Mouse (Mus musculus): ENCODE measurements at regions not wholly inside any gene's neighbourhood (a gene's known extent, or its start where the extent isn't known, plus 50 kb on each side); places are given as distances from the start of the nearest gene placed in this dataset.

GRCm38 (mm10) chr15:38584425-38584824, 1159.1 kb downstream of the 4930447A16Rik start:
- H3K4me1 ChIP-seq (ENCODE audit: control insufficient read depth, low read depth, low read length): no peaks in the 10 kb centered on the region
- no peak overlapping the region for H3K27ac ChIP-seq (ENCODE audit: low read length)
- 70% methylated on average over 6 of the region's 6 CpGs for WGBS (ENCODE audit: insufficient replicate concordance)
- no peaks in the 10 kb centered on the region for H3K9me3 ChIP-seq (replicated peaks; ENCODE audit: control insufficient read depth, low read length)
- ATAC-seq (ENCODE audit: low read depth): no peak
- H3K4me3 ChIP-seq (ENCODE audit: low read depth, low read length): no peak overlapping the region
- no peak overlapping the region for H3K9ac ChIP-seq (ENCODE audit: low read depth, low read length)
- no peak overlapping the region for H3K4me2 ChIP-seq (ENCODE audit: low read depth, low read length)
- H3K27me3 ChIP-seq (ENCODE audit: control insufficient read depth, insufficient read depth, low read depth, low read length): no peaks in the 10 kb centered on the region; the same call in 1 of the 2 replicates
- no peaks in the 10 kb centered on the region for H3K36me3 ChIP-seq (ENCODE audit: control insufficient read depth, insufficient read depth)

- no peaks in the 10 kb centered on the region; the same call in 1 of the 2 replicates for H3K27me3 ChIP-seq (ENCODE audit: control insufficient read depth, insufficient read depth, low read depth, low read length)
- no peaks in the 10 kb centered on the region for H3K36me3 ChIP-seq (ENCODE audit: control insufficient read depth, insufficient read depth)
- ATAC-seq (ENCODE audit: low read depth): no peak
- no peaks in the 10 kb centered on the region for H3K4me1 ChIP-seq (ENCODE audit: control insufficient read depth, low read depth, low read length)
- no peak overlapping the region for H3K4me2 ChIP-seq (ENCODE audit: low read depth, low read length)
- H3K9me3 ChIP-seq (replicated peaks; ENCODE audit: control insufficient read depth, low read length): no peaks in the 10 kb centered on the region
- H3K27ac ChIP-seq (ENCODE audit: low read length): no peak overlapping the region
- no peak overlapping the region for H3K9ac ChIP-seq (ENCODE audit: low read depth, low read length)
- WGBS (ENCODE audit: insufficient replicate concordance): 82% methylated on average over 4 of the region's 4 CpGs
- no peak overlapping the region for H3K4me3 ChIP-seq (ENCODE audit: low read depth, low read length)
Observed at GRCm38 (mm10) chr15:38585610-38586009, 1160.3 kb downstream of the 4930447A16Rik start.

- WGBS (ENCODE audit: insufficient replicate concordance): 70% methylated on average over 10 of the region's 10 CpGs
- no peak overlapping the region for H3K9ac ChIP-seq (ENCODE audit: low read depth, low read length)
- no peaks in the 10 kb centered on the region for H3K4me1 ChIP-seq (ENCODE audit: control insufficient read depth, low read depth, low read length)
- no peak overlapping the region for H3K4me3 ChIP-seq (ENCODE audit: low read depth, low read length)
- no peaks in the 10 kb centered on the region; the same call in 1 of the 2 replicates for H3K27me3 ChIP-seq (ENCODE audit: control insufficient read depth, insufficient read depth, low read depth, low read length)
- no peaks in the 10 kb centered on the region for H3K9me3 ChIP-seq (replicated peaks; ENCODE audit: control insufficient read depth, low read length)
- no peak for ATAC-seq (ENCODE audit: low read depth)
- no peaks in the 10 kb centered on the region for H3K36me3 ChIP-seq (ENCODE audit: control insufficient read depth, insufficient read depth)
- H3K4me2 ChIP-seq (ENCODE audit: low read depth, low read length): no peak overlapping the region
- no peak overlapping the region for H3K27ac ChIP-seq (ENCODE audit: low read length)
Observed at GRCm38 (mm10) chr15:38586594-38586993, 1161.2 kb downstream of the 4930447A16Rik start.

- H3K4me1 ChIP-seq (ENCODE audit: control insufficient read depth, low read depth, low read length): no peaks in the 10 kb centered on the region
- no peaks in the 10 kb centered on the region for H3K9me3 ChIP-seq (replicated peaks; ENCODE audit: control insufficient read depth, low read length)
- no peak overlapping the region for H3K4me2 ChIP-seq (ENCODE audit: low read depth, low read length)
- no peaks in the 10 kb centered on the region; the same call in 1 of the 2 replicates for H3K27me3 ChIP-seq (ENCODE audit: control insufficient read depth, insufficient read depth, low read depth, low read length)
- ATAC-seq (ENCODE audit: low read depth): no peak
- no peak overlapping the region for H3K4me3 ChIP-seq (ENCODE audit: low read depth, low read length)
- no peak overlapping the region for H3K9ac ChIP-seq (ENCODE audit: low read depth, low read length)
- 58% methylated on average over 5 of the region's 5 CpGs for WGBS (ENCODE audit: insufficient replicate concordance)
- H3K36me3 ChIP-seq (ENCODE audit: control insufficient read depth, insufficient read depth): no peaks in the 10 kb centered on the region
- H3K27ac ChIP-seq (ENCODE audit: low read length): no peak overlapping the region
Observed at GRCm38 (mm10) chr15:38588268-38588667, 1162.9 kb downstream of the 4930447A16Rik start.

- ATAC-seq (ENCODE audit: low read depth): no peak
- Histone ChIP-seq H3K9ac (ENCODE audit: low read depth, low read length) (no peak overlapping the region), H3K27ac (ENCODE audit: low read length) (no peak overlapping the region), H3K36me3 (ENCODE audit: control insufficient read depth, insufficient read depth) (no peaks in the 10 kb centered on the region), H3K9me3 (replicated peaks; ENCODE audit: control insufficient read depth, low read length) (no peaks in the 10 kb centered on the region), H3K27me3 (ENCODE audit: control insufficient read depth, insufficient read depth, low read depth, low read length) (no peaks in the 10 kb centered on the region; the same call in 1 of the 2 replicates), H3K4me3 (ENCODE audit: low read depth, low read length) (no peak overlapping the region), H3K4me2 (ENCODE audit: low read depth, low read length) (no peak overlapping the region), H3K4me1 (ENCODE audit: control insufficient read depth, low read depth, low read length) (no peaks in the 10 kb centered on the region)
- 44% methylated on average over 2 of the region's 2 CpGs for WGBS (ENCODE audit: insufficient replicate concordance)
Observed at GRCm38 (mm10) chr15:38589010-38589409, 1163.7 kb downstream of the 4930447A16Rik start.

- H3K9me3 ChIP-seq (replicated peaks; ENCODE audit: control insufficient read depth, low read length): no peaks in the 10 kb centered on the region
- no peak overlapping the region for H3K4me2 ChIP-seq (ENCODE audit: low read depth, low read length)
- H3K9ac ChIP-seq (ENCODE audit: low read depth, low read length): no peak overlapping the region
- WGBS (ENCODE audit: insufficient replicate concordance): 77% methylated on average over 5 of the region's 5 CpGs
- H3K36me3 ChIP-seq (ENCODE audit: control insufficient read depth, insufficient read depth): no peaks in the 10 kb centered on the region
- H3K27ac ChIP-seq (ENCODE audit: low read length): no peak overlapping the region
- H3K4me3 ChIP-seq (ENCODE audit: low read depth, low read length): no peak overlapping the region
- H3K4me1 ChIP-seq (ENCODE audit: control insufficient read depth, low read depth, low read length): no peaks in the 10 kb centered on the region
- no peak for ATAC-seq (ENCODE audit: low read depth)
- H3K27me3 ChIP-seq (ENCODE audit: control insufficient read depth, insufficient read depth, low read depth, low read length): no peaks in the 10 kb centered on the region; the same call in 1 of the 2 replicates
Observed at GRCm38 (mm10) chr15:38589675-38590074, 1164.3 kb downstream of the 4930447A16Rik start.

- no peaks in the 10 kb centered on the region for H3K36me3 ChIP-seq (ENCODE audit: control insufficient read depth, insufficient read depth)
- WGBS (ENCODE audit: insufficient replicate concordance): 69% methylated on average over 11 of the region's 11 CpGs
- no peaks in the 10 kb centered on the region for H3K9me3 ChIP-seq (replicated peaks; ENCODE audit: control insufficient read depth, low read length)
- H3K27ac ChIP-seq (ENCODE audit: low read length): no peak overlapping the region
- H3K27me3 ChIP-seq (ENCODE audit: control insufficient read depth, insufficient read depth, low read depth, low read length): no peaks in the 10 kb centered on the region
- no peak overlapping the region for H3K9ac ChIP-seq (ENCODE audit: low read depth, low read length)
- H3K4me1 ChIP-seq (ENCODE audit: control insufficient read depth, low read depth, low read length): no peaks in the 10 kb centered on the region
- no peak overlapping the region for H3K4me2 ChIP-seq (ENCODE audit: low read depth, low read length)
- ATAC-seq (ENCODE audit: low read depth): no peak
- no peak overlapping the region for H3K4me3 ChIP-seq (ENCODE audit: low read depth, low read length)
Observed at GRCm38 (mm10) chr15:38594095-38594494, 1168.7 kb downstream of the 4930447A16Rik start.

- Histone ChIP-seq H3K4me1 (ENCODE audit: control insufficient read depth, low read depth, low read length) (no peaks in the 10 kb centered on the region), H3K4me2 (ENCODE audit: low read depth, low read length) (no peak overlapping the region)
- ATAC-seq (ENCODE audit: low read depth): no peak
Observed at GRCm38 (mm10) chr15:38594747-38595146, 1169.4 kb downstream of the 4930447A16Rik start.

GRCm38 (mm10) chr15:38595820-38596219, 1170.5 kb downstream of the 4930447A16Rik start:
- Histone ChIP-seq H3K4me1 (ENCODE audit: control insufficient read depth, low read depth, low read length) (no peaks in the 10 kb centered on the region), H3K36me3 (ENCODE audit: control insufficient read depth, insufficient read depth) (no peaks in the 10 kb centered on the region), H3K27me3 (ENCODE audit: control insufficient read depth, insufficient read depth, low read depth, low read length) (no peaks in the 10 kb centered on the region), H3K9me3 (replicated peaks; ENCODE audit: control insufficient read depth, low read length) (no peaks in the 10 kb centered on the region), H3K27ac (ENCODE audit: low read length) (no peak overlapping the region), H3K4me2 (ENCODE audit: low read depth, low read length) (no peak overlapping the region), H3K9ac (ENCODE audit: low read depth, low read length) (no peak overlapping the region), H3K4me3 (ENCODE audit: low read depth, low read length) (no peak overlapping the region)
- 56% methylated on average over 4 of the region's 4 CpGs for WGBS (ENCODE audit: insufficient replicate concordance)
- ATAC-seq (ENCODE audit: low read depth): no peak

More at GRCm38 (mm10) chr15:38594747-38595146, 1169.4 kb downstream of the 4930447A16Rik start:
- Histone ChIP-seq H3K4me3 (ENCODE audit: low read depth, low read length) (no peak overlapping the region), H3K27ac (ENCODE audit: low read length) (no peak overlapping the region), H3K9me3 (replicated peaks; ENCODE audit: control insufficient read depth, low read length) (no peaks in the 10 kb centered on the region), H3K9ac (ENCODE audit: low read depth, low read length) (no peak overlapping the region), H3K27me3 (ENCODE audit: control insufficient read depth, insufficient read depth, low read depth, low read length) (no peaks in the 10 kb centered on the region), H3K36me3 (ENCODE audit: control insufficient read depth, insufficient read depth) (no peaks in the 10 kb centered on the region)
- 78% methylated on average over 2 of the region's 2 CpGs for WGBS (ENCODE audit: insufficient replicate concordance)

Measured in liver, embryonic 16.5 days (tissue).